Mouse (Mus musculus) T-cell, adult 2 months (primary cell): ENCODE data around the gene H13.

ENCODE experiments used
- DNase-seq: peaks from one replicate; pipeline ENCODE4 v3.0.0; 2022; ENCODE audit warnings: low spot score

H13 gene

DNA sequence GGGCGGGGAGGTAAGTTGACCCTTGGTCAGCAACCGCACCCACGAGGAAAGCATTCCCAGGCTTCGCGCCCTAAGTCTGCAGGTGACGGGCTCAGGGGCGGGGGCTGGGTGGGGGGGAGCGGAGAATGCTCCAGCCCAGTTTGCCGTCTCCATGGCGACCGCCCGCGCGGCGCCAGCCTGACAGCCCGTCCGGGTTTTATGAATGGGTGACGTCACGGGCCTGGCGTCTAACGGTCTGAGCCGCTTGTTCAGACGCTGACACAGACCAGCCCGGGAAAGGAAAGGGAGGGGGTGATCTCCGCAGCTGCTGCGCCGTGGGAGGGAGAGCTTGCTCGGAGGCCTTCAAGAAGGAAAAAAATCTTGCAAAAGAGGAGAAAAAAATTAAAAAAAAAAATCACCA is 65.7 kb downstream of the H13 start:
- DNase-seq = peak; percentile 59

DNA sequence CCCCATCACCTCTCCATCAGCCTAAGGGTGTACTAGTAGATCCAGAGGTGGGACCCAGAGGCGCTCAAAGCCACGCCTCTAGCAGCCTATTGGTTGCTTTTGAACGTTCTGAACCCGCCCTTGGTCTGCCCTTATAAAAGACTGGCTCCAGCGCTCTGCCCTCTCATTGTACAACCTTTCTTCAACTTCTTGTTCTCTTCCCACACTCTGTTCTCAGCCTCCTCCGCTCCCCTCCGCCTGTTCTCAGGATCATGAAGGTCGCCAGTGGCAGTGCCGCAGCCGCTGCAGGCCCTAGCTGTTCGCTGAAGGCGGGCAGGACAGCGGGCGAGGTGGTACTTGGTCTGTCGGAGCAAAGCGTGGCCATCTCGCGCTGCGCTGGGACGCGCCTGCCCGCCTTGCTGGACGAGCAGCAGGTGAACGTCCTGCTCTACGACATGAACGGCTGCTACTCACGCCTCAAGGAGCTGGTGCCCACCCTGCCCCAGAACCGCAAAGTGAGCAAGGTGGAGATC is 66.9 kb downstream of the H13 start, which contains the start of gene Id1:
TSS of gene Id1 (plus strand) at position 162 of the 512 bp plus-strand sequence.
- DNase-seq = peak; percentile 56

DNA sequence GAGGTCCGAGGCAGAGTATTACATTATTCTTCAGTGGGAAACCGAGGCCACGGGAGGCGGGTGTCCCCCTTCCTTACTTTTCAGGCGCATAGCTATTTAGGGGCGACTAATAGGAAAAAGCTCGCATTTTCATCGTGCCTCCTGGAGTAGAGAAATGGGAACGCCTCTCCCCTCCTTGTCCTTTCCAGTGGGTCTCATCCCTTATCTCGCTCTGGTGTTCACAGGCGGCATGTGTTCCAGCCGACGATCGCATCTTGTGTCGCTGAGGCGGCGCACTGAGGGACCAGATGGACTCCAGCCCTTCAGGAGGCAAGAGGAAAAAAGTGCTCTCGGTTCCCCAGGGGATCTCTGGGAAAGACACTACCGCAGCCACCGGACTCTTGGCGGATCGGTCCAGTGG is 67.5 kb downstream of the H13 start:
- DNase-seq = no peak

DNA sequence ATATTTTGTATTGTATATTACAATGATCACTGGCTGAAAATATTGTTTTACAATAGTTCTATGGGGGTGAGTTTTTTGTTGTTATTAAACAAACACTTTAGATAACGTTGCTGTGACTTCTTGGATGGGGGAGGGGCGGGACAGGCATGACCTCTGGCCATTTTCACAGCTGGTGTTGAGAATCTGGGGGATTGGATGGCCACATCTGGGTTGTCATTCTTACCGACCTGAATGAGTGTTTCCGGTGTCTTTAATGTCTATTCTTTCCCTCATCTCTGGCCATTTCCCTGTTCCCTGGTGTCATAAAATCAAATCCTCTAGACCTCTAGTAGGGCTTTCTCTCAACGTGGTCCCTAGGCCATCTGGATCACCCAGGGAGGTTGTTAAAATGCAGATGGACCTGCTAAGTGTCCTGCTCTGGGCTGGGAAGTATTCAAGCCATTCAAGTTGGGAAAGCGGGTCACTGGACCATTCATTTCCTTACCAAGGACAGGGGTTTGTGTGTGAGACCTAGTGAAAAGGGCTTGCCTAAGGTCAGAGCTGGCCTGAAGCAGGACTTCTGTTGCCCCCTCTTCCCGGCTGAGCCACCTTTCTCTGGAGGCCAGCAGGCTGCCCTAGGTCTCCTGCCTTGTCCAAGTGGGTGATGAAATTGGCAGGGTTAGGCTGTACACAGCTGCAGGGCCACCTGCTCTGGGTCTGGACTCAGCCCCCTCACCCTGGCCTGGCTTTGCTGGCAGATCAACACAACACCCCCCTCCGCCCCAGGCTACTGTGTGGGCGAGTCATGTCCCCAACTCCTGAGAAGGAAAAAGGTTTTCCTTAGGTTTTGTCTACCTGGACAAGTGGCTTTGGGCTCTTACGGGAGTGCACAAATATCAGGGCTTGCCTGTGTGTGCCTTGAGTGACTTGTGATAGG is 68.3 kb downstream of the H13 start:
- DNase-seq = no peak

DNA sequence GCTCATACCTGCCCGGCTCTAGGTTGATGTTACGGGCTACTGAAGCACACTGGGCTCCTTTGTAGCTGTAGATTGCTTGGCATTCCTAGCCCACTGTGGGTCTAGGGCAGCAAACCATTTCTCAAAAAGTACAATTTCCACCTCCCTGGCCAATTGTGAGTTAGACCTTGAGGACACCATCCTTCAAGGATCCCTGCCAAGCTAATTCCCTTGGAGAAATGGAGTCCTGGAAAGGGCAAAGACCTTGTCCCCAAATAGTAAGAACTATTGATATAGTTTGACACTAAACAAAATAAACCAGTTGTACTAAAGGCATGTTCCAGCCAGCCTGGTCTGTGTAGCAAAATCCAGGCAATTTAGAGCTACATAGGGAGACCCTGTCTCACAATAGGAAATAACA is 69.1 kb downstream of the H13 start:
- no peak for DNase-seq

DNA sequence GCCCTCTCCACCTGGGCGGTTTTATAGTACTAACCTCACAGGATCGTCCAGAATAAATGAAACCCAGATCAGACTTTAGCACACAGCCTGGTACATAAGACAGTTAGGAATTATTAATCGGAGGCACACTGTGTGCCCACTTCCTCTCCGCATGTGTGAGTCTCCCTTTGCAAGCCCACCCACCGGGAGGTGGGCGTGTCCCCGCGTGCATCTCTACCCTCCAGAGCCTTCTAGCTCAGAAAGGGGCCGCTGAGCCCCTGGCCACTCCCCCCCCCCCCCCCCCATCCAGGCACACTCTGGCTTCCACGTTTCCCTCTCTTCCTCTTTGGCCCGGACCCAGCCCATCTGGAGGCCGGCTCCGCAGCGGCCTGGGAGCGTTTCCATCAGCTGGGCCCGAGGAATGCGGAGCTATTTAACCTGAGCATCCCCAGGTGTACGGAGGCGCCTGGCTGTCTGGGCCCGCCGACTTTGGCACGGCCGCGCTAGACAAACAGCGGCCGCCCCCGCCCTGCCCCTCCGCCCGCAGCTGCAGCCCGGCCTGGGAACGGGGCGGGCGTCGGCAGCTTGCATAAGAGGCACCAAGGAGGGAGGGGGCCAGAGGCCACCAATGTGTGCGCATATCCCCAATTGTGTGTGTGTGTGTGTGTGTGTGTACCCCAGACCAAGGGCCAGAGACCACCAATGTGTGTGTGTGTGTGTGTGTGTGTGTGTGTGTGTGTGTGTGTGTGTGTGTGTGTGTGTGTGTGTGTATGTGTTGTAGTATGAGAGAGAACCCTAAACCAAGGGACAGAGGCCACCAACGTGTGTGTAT is 70.0 kb downstream of the H13 start:
- peak; percentile 8 for DNase-seq

DNA sequence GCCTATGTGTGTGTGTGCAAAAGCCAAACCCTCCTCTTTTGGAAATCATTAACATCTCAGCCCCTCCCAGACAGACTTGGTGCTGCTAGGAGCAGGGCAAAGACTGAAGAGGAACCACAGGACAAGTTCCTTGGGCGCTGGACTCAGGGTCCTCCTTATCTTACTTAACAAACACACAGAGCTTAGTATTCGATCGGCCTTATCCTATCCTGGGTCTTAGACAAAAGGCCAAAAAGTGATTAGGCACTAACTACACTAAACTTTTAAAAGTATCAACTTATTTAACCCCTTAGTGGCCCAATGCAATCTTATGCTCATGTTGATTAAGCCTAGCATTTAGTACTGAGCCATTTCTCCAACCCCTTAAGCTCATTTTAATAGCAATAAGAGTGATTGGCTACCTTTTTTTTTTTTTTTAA is 70.6 kb downstream of the H13 start:
- no peak for DNase-seq

DNA sequence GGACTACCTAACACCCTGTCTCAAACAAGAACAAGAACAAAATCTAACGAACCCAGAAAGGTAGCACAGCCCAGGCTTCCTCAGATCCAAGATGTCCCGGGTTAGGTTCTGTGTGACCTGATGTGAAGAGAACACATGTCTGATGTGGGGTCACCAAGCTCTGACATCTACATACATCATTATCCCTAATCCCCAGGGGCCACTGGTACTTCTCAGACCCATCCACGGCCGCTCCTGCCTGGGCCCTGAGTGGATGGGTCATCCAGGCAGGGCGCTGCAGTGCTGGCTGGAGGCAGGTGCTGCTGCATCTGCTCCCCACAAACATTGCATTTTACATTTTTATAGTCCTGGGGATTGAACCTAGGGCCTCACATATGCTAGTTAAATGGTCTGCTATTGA is 71.2 kb downstream of the H13 start:
- DNase-seq = no peak

DNA sequence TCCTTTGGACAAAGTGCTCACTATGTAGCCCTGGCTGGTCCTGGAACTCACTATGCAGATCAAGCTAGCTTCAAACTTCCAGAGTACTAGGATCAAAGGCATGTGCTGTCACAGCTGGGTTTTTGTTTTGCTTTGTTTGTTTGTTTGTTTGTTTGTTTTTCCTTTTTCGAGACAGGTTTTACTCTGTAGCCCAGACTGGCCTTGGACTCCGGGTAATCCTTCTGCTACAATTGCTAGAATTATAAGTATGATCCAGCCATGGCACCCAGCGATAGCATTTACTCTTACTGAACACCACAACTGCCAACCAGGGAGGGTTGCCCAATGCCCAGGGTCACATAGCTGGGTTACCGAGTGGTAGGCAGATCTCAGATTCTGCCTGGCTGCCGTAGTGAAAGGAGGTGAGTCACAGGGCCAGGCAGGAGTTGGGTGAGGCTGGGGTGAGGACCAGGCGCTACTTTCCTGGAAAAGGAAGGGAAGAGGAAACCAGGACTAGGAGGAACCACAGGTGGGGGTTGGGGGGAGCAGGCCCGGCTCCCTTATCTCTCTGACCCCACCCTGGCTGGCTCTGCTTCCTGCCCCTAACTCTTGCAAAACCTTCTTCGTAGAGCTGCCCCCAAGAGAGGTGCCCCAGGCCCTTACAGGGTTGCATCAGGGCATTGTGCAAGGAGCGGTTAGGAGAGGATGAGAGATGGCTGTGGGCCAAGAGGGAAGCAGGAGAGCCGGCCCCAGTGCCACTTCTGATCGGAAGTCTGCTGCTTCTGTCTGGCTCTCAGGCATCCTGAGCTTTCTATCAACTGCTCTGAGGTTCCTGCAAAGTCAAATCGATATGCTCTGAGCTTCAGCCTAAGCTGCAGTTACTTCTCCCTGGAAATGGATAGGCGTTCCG is 72.1 kb downstream of the H13 start:
- no peak for DNase-seq

DNA sequence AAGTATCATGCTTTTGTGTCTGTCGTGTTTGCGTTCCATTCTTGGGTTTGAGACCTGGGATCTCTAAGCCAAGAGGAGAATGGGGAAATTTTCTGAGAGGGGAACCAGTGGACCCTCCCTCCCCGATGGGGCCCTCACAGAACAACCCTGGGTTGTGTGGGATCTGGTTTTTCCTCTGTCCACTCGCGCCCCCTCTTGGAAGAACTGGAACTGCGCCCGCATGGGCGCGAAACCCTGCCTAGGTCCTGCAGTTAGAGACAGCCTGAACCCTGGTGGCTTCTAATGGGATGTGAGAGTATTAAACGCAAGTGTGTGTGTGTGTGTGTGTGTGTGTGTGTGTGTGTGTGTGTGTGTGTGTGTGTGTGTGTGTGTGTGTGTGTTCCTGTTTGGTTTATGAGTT is 73.2 kb downstream of the H13 start:
- peak; percentile 16 for DNase-seq

DNA sequence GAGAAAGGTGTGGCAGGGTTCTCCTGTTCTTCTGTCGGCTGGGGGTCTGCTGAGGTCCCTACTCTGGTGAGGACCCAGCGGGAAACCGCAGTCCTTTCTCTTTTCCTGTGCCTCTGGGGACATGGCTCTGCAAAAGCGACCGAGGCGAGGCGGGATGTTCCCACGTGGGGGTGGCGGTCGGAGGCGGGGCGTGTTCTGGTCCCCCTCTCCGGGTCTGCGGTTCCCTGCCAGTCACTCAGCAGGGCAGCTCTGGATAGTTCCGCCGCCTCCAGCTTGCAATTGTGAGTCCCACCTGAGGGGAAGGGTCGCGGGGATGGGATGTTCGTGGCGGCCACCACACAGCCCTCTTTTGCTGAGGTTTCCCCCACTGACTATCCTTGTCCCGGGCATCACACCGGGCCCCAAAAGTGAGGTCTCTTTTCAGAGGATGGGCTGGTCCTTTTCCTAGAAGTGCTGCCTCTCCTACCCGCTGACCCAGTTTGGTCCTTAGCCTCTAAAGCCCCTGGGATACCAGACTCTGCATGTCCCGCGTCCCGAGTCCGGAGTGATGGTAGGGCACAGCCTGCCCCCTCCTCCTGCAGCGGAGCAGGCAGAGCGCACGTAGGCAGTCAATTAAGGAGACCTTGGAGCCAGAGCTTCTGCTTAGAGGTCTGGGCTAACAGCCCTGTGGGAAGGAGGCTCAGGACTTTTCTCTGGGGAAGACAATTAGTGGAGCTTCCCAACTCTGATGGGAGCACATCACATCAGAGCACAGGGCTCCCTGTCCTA is 84.9 kb downstream of the H13 start, which contains the start of gene Cox4i2:
TSS of gene Cox4i2 (plus strand) at position 230 of the 768 bp plus-strand sequence.
- DNase-seq = peak; percentile 12

DNA sequence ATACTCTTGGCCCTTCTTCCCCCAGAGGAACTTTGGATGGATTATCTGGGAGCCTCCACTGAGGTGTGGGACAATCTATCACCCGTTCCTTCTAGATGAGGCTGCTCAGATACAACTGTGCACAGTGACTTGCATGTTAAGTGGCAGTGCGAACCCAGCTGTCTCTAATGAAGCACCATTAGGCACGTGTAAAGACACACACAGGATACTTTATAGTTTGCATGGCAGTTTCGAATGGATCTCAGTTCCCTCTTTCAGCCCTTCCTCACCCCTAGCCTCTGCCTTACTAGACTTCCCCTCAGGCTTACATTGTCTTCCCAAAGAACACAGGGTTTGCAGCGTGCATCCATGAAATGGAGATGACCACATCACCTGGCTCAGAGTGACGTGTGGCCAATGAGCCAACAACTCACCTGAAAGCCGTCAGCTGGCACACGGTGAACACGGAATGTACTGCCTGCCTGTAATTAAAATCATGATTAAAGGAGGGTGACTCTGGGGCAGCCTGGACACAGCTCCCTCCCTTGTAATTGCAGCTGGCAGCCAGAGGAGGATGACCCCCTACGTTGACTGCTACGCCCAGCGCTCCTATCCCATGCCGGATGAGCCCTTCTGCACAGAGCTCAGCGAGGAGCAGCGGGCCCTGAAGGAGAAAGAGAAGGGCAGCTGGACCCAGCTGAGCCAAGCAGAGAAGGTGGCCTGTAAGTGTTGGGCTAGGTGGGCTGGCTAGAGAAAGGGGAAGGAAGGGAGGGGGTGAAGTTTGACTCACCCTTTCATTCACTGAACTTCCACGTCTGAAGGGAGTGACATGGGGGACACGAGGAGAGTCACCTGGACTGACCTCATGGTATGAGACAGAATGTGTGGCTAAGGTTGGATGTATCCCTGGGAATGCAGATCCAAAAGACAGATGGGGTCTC is 87.5 kb downstream of the H13 start:
- DNase-seq = no peak

DNA sequence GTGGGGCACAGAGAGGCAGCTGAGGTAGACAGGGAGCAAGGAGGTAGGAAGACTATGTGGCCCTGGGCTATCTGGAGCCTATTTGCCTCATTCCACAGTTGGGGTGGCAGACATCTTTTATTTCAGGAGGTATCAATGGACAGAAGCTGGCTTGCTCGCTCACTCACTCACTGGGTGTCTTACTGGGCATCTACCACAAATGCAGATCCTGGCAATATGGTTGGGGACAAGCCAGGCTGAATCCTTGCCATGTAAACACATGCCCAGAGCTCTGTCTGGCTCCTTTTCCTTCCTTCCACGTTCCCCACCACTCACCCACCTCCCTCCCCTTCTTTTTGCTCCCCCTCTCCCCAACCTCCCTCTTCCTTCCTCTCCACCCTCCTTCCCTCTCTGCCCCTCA is 88.2 kb downstream of the H13 start:
- DNase-seq = no peak
